Mouse (Mus musculus) megakaryocyte, embryonic 14.5 days (primary cell): Measurements from ENCODE around the gene Zdhhc7.

Source experiments
- FLI1 ChIP-seq: IDR thresholded peaks from 2 replicates; pipeline ENCODE4 v1.6.1; 2012; ENCODE audit warnings: low read length, inconsistent platforms, mixed read lengths
- GATA1 ChIP-seq: IDR thresholded peaks from 3 replicates; pipeline ENCODE4 v1.6.1; 2012; ENCODE audit warnings: mixed read lengths, low read length, inconsistent platforms, borderline replicate concordance

GRCm38 (mm10) chr8:120079361-120079760 lies 21.9 kb downstream of the Zdhhc7 start:
- TF ChIP-seq GATA1 (no peak), FLI1 (no peak)
